Mouse (Mus musculus) gastrocnemius, postnatal 25 days (tissue): ENCODE data around the gene Stub1. TPM values are rescaled to one million over a fixed set of nuclear protein-coding genes. Genes with fewer than 3 reads are reported as not detected.
A peak's percentile ranks its signal among the peaks of the same experiment; 100 is the strongest.
"Not testable (repeated sequence)": the region's sequence is repeated elsewhere in the genome, so short reads cannot be mapped to it uniquely, and the experiment has no call there.

Source experiments
- DNase-seq: peaks from one replicate; pipeline ENCODE4 v3.0.0; 2022
- long read RNA-seq, 2 experiments: library from polyadenylated mRNA; stranded (forward); transcript quantifications; one replicate each; pipeline ENCODE4 v2.0.0; 2021
- total RNA-seq, 2 experiments: library from RNA; stranded (reverse); gene quantifications; 1 replicate in 1 of 2; 2 replicates in 1 of 2; pipeline ENCODE4 v1.2.3; 2021

Stub1 gene
- 10 to 100 TPM; 76.9 to 84.4 TPM for total RNA-seq
- long read RNA-seq, experiment 1, transcript Stub1-207 (7 exons, 1,341 nt) = minor isoform, 26 of 223 reads
- long read RNA-seq, experiment 1, transcript Stub1-201 (7 exons, 1,803 nt) = major isoform, 152 of 223 reads
- long read RNA-seq, experiment 1, partial matches to known transcripts = 4 of 223 reads
- long read RNA-seq, experiment 1, other reads (novel, unspliced or antisense) = 33 of 223 reads
- long read RNA-seq, experiment 2, transcript Stub1-207 (7 exons, 1,341 nt) = minor isoform, 20 of 238 reads
- long read RNA-seq, experiment 2, transcript Stub1-201 (7 exons, 1,803 nt) = major isoform, 160 of 238 reads
- long read RNA-seq, experiment 2, partial matches to known transcripts = 26 of 238 reads
- long read RNA-seq, experiment 2, other reads (novel, unspliced or antisense) = 31 of 238 reads

DNA sequence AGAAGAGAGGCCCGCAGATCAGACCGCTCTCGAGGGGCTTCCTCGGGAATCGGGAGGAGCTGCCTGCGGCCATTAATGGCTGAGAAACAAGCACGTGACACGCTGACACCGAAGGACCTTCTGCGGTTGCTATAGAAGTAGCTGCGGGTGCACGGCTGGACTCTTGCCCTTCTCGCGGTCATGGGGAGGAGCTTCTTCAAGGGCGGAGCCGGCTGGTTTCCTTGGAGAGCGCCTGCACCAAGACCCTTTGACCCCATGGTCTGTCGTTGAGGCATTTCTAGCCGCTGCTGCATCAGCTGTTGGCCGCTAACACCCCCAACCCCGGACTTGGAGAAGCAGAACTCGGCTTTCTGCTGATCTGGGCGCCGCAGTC is at the start of gene Stub1:
Gene Stub1, minus strand, starts transcription at position 114 of the 373 bp plus-strand sequence.
- DNase-seq = peak; percentile 91

DNA sequence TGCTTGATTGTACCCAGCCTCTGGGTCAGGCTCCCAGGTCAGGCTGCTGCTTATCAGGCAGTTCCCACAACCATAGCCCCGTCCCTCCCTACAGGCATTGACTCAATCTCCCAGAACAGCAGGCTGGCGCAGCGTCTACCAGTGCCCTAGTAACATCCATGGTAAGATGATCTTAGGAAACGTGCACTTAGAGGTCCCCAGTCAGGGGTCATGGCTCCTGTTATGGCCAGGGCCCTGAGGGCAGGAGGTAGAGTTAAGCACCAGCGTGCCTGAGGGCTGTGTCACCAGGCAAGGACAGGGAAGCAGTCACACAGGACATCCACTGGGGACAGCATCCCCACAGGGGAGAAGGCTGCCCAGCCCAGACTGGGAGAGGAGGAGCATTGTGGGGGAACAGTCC is 49.1 kb upstream of the Stub1 start:
- DNase-seq = no peak

DNA sequence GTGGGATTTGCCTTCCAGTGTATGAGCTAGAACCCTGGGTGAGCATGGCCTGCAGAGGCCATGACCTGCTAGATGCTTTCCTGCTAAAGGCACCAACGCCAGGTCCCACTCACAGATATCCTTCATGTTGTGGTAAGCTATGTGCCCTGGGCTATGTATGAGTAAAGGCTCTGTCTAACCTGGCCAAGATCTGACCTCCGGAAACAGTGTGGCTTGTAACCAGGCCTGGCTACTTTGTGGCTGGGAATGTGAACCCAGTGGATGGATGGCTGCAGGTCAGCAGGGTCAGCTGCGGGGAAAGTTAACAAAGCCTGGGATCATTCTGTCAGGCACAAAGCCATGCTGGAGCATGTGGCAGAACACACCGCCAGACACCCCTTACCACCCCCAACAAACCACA is 48.5 kb upstream of the Stub1 start:
- no peak for DNase-seq

DNA sequence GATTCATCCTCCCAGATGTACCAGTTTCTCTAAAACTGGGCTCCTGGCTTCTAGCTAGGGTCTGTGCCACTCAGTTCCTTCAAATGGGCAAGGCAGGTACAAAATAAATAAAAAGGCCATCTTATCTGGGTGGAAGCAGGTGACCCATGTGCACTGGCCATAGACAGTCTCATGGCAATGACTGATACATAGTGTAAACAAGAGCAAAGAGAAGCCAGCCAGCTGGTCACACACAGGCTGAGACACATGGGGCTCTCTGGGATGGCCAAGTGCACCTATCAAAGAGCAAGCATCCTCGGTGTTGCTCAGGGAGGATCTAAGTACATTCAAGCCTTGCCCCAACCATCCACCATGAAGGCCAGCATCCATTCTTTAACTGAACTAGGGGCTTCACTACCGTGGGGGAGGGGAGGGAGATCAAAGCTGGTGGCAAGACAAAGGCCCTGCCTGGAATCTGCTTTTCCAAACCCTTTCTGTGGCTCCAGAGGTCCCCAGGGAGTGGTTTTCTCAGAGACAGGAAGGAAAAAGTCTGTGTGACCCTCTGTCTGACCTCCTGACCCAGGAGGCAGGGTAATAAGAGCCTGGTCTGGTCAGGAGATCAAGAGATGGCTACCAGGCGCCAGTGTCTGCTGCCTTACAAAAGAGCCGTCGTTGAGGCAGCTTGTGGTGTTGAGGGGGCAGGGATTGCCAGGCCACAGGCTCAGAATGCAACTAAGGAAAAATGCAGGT is 47.9 kb upstream of the Stub1 start:
- DNase-seq = no peak

DNA sequence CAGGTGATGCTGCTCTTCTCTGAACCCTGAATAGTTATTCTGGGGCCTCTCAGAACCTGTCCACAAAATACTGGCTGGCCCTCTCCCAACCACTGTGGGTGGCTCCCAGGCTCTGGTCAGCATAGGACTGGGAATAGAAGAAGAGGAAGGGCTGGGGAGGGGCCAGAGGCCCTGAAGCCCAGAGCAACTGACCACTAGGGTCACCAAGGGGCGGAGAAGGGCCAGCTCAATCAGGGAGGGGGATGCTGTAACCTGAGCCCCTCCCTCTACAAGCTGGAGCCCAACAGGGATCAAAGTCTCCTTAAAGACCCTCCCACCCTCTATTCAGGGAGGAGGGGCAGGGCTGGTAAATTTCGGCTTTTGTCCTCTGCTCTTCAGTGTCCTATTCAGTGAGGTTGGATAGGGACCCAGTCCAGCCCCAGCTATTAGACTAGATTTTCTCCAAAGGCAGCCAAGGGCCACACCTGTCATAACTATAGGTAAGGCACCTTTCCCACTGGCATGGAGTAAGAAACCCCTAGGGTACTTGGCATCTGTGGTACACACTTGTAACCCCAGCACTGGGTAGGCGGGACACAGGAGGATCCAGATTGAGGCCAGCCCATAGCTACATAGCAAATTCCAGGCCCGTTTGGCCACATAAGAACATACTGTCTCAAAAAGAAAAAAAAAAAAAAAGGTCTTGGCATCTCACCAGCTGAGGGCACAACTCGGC is 47.1 kb upstream of the Stub1 start, which contains the start of gene Wfikkn1:
Gene Wfikkn1, minus strand, starts transcription at position 663 of the 715 bp plus-strand sequence.
- no peak for DNase-seq

DNA sequence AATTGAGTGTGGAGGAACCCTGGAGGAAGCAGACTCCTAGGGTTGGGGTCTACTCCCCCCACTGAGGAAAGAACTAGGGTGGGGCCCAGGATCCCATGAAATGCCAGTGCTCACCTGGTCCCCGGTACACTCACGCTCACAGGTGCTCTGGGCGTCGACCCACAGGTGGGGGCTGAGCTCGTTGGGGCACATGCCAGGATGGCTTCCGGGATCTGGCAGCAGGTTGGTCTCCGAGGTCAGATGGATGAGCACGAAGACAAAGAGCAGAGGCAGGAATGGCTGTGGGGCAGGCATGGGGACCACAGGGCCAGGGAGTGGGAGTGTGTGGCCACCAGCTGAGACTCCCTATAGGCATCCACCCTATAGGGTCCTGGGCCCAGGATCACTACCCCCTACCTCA is 46.5 kb upstream of the Stub1 start:
- DNase-seq = no peak

DNA sequence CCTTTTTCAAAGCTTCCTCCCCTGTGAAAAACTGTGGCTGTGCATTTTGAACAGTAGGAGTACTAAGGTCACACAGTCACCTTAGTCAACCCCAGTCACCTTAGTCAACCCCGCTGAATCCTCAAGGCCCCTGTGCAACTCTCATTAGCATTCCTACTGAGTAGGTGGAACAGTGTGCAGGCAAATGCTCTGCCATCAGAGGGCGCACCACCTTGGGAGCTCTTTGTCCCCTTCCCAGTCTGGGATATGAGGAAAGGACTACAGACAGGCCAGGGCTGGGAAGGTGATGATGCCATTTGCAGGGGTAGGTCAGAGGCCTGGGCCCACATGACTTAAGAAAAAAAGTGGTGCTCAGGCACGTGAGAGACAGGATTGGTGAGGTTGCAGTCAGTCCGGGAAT is 46.1 kb upstream of the Stub1 start:
- no peak for DNase-seq

DNA sequence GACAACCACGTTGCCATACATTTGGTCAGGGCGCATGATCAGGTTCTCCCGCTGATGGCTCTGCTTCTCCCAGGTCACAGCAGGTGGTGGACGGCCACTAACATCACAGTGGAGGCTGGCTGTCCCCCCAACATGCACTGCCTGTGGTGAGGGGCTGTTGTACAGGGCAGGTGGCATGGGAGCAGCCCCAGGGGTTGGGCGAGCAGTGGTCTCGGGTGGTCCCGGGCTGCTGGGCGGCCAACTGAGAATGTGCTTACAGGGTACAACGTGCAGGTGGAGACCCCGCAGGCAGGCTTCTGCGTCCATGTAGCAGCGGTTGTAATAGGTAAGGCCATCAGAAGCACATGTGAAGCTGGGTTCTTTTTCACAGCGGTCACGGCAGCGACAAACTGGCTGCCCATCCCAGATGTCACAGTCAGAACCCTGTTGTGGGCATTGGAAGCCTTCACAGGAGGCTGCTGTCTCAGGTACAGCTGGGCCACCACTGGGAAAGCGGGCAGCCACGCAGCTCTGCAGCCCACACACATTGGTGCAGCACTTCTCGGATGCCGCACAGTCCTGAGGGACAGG is 45.5 kb upstream of the Stub1 start:
- no peak for DNase-seq

DNA sequence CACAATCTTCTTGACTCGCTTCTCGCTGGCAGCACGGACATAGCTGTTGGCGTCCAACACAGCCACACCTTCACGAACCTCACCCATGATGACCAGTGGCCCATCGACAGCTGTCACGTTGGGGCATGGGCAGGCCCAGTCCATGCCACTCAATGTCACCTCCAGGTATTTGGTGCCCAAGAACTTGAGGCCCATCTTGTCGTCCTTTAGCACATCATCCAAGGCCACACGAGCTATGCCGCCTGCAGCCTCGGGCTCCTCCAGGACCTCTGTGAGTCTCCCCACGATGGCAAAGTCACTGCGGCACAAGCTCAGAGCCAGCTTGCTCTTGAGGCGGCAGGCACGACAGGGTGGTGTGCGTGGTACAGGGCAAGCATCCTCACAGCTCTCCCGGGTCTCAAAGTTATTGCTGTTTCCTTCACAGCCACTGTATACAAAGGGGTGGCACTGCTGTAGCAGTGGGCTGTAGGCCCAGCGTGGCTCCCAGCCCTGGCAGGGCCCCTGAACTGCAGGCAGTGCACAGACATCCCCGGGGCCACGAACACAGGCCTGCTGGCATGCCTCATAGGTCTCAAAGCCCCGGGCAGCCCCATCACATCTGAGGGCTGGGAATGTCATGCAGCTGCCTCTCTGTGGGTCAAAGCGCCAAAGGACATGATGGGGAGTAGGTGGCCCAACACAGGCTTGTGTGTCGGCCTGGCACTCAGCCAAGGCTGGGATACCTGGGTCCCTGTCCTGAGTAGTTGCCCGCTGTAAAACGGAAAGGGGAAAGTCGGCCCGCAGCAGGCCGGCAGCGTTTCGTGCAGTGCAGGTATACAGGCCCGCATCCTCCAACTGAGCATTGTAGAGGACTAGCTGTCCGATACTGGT is 44.8 kb upstream of the Stub1 start:
- DNase-seq = no peak

DNA sequence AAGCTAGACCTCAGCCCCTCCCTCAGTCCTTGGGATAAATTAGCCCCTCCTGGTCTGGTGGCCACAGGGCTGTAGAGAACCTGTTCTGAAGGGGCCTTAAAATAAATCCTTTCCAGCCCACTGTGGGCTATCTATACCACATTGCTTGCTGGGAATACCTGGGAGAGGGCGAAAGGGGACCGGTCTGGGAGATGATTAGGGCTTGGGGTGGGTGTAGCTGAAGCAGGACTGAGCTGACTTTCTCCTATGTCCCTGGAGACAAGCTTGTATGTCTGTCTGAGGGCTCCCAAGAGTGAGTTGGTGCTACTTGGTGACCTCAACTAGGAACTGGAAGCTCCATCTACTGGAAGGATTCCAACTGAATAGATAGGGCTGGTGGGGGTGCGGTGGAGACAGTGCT is 43.8 kb upstream of the Stub1 start:
- no peak for DNase-seq

DNA sequence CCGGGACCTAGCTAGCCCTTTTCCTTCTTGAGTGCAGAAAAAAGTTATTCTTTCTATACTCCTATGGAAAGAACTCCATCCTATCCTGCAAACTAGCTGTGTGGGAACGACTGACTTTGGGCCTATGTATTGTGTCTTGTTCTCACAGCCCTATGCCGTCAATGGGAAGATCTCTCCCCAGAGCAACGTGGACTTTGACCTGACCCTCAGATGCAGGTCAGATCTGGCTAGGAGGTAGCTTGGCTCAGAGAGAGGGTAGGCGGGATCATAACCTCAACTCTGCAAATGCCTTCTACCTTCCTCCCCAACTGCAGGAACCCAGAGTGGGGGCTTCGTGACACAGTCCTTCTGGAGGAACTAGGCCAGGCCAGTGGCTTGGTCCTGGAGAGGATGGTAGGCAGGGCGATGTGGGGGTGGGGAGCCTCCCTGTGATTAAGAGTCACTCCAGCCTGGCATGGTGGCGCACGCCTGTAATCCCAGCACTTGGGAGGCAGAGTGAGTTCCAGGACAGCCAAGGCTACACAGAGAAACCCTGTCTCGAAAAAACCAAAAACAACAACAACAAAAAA is 43.2 kb upstream of the Stub1 start:
- no peak for DNase-seq

DNA sequence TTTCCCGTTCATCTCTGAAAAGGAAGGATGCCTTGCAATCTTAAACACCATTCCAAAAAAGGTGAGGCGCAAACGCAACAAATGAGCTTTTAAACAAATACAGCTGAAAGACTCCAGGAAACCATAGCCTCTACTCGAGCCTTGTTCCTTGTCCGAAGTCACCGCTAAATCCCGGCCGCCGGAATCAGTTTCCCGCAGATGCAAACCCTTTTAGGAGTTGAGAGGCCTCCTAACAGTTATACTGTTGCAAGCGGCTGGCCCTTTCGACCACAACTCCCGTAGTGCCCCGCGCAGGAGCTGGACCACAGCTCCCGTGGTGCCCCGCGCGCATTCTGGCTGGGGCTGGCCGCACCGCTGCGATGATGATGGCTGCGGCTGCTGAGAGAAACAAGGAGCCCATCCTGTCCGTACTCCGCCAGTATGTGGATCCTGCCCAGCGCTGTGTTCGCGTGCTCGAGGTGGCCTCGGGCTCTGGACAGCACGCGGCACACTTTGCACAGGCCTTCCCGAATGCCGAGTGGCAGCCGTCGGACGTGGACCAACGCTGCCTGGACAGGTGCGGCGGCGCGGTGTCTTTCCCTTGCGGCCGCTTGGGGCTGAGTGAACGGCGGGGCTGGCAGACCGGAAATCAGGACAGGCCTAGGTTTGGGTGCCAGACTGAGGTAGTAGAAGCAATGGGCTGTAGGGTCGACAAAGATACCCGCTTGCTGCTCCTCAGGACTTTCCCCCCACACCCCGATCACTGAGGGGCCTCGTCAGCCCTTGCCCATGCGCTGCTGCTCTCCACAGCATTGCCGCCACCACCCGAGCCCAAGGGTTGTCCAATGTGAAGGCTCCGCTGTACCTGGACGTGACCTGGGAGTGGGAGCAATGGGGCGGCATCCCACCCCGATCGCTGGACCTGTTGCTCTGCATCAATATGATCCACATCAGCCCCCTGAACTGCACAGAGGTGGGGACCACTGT is 42.2 kb upstream of the Stub1 start:
- peak; percentile 87 for DNase-seq

DNA sequence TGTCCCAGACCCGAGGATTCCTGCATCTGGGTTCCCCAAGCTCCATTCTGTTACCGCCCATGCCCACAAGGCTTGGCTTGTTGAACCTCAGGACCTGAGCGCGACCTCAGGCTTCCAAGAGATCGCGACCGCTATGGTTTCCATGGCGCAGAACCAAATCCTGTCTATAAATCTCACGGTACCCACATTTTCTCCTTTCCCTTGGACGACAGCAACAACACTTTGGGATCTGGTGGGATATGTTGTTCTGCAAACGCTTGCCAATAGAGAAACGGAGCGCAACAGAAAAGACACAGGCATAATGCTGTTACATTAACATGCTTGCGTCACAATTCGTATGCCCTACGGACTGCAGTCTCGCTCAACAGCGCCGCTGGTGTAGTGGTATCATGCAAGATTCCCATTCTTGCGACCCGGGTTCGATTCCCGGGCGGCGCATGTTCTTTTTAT is 41.5 kb upstream of the Stub1 start, which contains the start of gene Mettl26:
Gene Mettl26, plus strand, starts transcription at position 354 of the 450 bp plus-strand sequence.
- DNase-seq = peak; percentile 80

DNA sequence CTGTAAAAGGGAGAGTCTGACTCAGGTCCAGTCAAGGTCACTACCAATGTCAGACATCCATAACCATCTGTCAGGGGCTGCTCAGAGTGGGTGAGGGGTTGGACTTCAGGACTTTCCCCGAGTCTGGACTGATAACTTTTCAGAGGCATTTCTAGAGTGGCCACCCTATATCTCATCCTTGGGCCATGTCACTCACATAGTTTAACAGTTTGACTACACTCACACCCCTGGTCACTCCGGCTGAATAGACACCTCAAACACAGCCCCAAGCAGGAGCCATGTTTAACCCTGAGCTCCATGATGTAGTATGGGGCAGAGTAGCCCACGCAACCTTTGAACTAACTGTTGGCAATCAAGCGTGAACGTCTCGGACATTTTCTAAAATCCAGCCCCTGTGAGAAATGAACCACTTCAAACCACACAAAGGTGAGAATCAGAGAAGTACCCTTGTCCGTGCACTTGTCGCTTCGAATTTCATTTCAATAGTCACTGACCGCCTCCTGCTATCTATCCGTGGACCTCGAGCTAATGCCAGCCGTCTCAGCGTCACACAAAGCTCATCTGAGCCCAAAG is 41.0 kb upstream of the Stub1 start:
- no peak for DNase-seq

DNA sequence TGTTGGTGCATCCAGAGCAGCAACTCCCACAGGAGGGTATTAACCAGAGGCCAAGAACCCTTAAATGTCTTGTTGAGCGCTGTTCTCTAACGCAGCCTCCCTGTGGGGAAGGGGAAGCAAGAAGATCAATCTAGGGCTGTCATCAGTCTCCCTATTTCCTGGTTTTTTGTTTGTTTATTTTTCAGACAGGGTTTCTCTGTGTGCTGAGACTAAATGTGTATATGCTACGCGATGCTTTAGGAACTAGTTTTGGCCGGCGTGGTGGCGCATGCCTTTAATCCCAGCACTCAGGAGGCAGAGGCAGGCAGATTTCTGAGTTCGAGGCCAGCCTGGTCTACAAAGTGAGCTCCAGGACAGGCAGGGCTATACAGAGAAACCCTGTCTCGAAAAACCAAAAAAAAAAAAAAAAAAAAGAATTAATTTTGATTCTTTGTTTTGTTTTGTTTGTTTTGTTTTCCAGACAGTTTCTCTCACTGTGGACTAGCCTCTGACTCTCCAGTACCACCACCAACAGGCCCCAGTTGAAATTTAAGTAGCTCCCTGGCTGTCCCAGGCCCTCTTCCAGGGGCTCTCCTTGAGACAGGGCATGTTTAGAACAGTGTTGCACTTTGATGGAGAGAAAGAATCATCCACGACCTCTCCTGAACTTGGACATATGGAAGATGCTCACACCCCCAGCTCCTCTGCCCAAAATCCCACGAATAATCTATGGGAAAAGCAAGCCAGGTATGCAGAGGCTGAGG is 40.4 kb upstream of the Stub1 start:
- no peak for DNase-seq

DNA sequence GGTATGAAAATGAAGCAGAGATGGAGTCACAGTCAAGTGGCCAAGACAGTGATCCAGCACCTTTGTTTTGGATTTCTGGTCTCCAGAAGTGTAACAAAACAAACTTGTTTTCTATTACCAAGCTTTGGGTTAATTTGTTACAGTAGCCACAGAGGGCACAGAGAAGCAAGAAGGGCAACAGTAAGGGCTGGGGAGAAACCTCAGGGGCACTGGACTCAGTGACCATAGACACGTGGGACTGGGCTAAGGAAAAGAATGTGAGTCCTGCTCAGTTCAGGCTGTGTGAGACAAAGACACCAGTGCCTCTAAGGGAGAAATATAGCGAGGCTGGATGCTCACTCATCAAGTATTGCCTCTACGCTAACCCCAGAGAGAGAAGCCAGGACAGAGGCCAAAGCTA is 39.5 kb upstream of the Stub1 start:
- DNase-seq = no peak

DNA sequence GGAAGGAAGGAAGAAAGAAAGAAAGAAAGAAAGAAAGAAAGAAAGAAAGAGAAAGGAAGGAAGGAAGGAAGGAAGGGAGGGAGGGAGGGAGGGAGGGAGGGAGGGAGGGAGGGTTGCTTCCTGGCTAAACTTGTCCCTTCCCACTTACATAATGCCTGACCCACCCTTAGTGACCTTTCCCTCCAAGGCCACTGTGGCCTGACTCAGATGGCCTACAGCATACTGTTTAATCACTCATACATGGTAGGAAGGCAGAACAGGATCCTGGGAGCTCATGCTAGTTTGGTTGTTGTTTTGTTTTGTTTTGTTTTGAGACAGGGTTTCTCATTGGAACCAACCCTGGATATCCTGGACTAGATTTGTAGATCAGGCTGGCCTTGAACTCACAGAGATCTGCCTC is 38.4 kb upstream of the Stub1 start:
- not testable (repeated sequence) for DNase-seq

DNA sequence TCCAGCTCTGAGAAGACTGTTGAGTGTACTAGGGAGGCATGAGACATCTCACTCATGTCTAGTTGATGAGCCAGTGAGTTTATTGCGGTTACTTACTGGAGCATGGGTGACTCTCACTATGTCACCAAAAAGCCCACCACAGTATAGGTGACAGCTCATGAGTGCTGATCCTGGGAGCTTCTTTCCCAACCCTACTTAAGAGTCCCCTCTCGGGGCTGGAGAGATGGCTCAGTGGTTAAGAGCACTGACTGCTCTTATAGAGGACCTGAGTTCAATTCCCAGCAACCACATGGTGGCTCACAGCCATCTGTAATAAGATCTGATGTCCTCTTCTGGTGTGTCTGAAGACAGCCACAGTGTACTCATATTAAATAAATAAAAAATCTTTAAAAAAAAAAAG is 36.8 kb upstream of the Stub1 start:
- no peak for DNase-seq

DNA sequence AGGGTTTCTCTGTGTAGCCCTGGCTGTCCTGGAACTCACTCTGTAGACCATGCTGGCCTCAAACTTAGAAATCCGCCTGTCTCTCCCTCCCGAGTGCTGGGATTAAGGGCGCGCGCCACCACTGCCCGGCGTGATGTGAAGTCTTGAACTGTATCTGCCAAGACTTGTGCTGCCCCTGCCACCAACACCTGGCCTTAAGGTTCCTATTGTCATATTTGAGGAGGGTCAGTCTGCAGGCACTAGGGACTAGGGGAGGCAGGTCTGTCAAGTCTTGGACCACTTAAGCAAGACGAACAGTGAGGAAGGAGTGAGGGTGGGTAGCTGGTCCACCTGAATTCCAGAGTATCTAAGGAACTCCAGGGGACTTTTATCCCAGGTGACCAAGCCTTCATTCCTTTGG is 36.3 kb upstream of the Stub1 start:
- no peak for DNase-seq
